Mouse (Mus musculus) ES-E14 (cell line): ENCODE data around the gene Hdac4. TPM values are rescaled to one million over a fixed set of nuclear protein-coding genes. Genes with fewer than 3 reads are reported as not detected.

ENCODE experiments used
- DNase-seq: peaks from one replicate; pipeline ENCODE4 v3.0.0-alpha.2; 2013; ENCODE audit warnings: low read depth, low spot score
- H3K27ac ChIP-seq: 2 replicates; pipeline ENCODE4 v1.5.1; 2012; ENCODE audit warnings: low read depth, mild to moderate bottlenecking, low read length, moderate library complexity, mixed read lengths; ENCODE audit not compliant: poor library complexity, insufficient read depth, severe bottlenecking
- H3K36me3 ChIP-seq: 2 replicates; pipeline ENCODE4 v1.6.1; 2012; ENCODE audit warnings: mild to moderate bottlenecking, low read length, moderate library complexity, mixed read lengths; ENCODE audit not compliant: control insufficient read depth, poor library complexity, insufficient read depth, severe bottlenecking
- H3K4me1 ChIP-seq, 2 experiments: fragments of 150-350 bp in 1 of 2; sonication (generic) in 1 of 2; 2 replicates each; pipeline ENCODE4 v1.6.1; 2012; ENCODE audit warnings: low read length in 2 of 2, mild to moderate bottlenecking in 1 of 2, mixed read lengths in 1 of 2; ENCODE audit not compliant: control insufficient read depth in 2 of 2, insufficient read depth in 2 of 2, poor library complexity in 1 of 2
- H3K4me3 ChIP-seq, 2 experiments: fragments of 150-350 bp in 1 of 2; sonication (generic) in 1 of 2; 2 replicates each; pipeline ENCODE4 v1.5.1; 2012; ENCODE audit warnings: low read length in 2 of 2, low read depth in 1 of 2, mild to moderate bottlenecking in 1 of 2, mixed read lengths in 1 of 2; ENCODE audit not compliant: insufficient read depth in 1 of 2, poor library complexity in 1 of 2, severe bottlenecking in 1 of 2
- H3K9ac ChIP-seq: 2 replicates; pipeline ENCODE4 v1.6.1; 2012; ENCODE audit warnings: low read depth, mild to moderate bottlenecking, low read length, mixed read lengths; ENCODE audit not compliant: poor library complexity, insufficient read depth, severe bottlenecking
- H3K9me3 ChIP-seq: fragments of 150-350 bp; sonication (generic); 2 replicates; pipeline ENCODE4 v1.6.1; 2012; ENCODE audit warnings: low read depth, mild to moderate bottlenecking, low read length; ENCODE audit not compliant: control insufficient read depth, insufficient read depth
- CHD2 ChIP-seq: IDR thresholded peaks from 2 replicates; pipeline ENCODE4 v1.6.1; 2014; ENCODE audit warnings: mild to moderate bottlenecking, low read depth, low read length, inconsistent platforms
- HCFC1 ChIP-seq: IDR thresholded peaks from 2 replicates; pipeline ENCODE4 v1.6.1; 2012; ENCODE audit warnings: low read length, inconsistent platforms, borderline replicate concordance; ENCODE audit not compliant: insufficient read depth
- MAFK ChIP-seq: IDR thresholded peaks from 2 replicates; pipeline ENCODE4 v1.6.1; 2014; ENCODE audit warnings: mild to moderate bottlenecking, low read depth, low read length, inconsistent platforms; ENCODE audit not compliant: insufficient read depth
- ZC3H11A ChIP-seq: IDR thresholded peaks from 2 replicates; pipeline ENCODE4 v1.6.1; 2012; ENCODE audit warnings: low read depth, mild to moderate bottlenecking, inconsistent platforms, low read length, borderline replicate concordance
- ZNF384 ChIP-seq: IDR thresholded peaks from 2 replicates; pipeline ENCODE4 v1.6.1; 2012; ENCODE audit warnings: low read depth, low read length, inconsistent platforms
- in situ Hi-C, 2 experiments: fragments of 600-800 bp; cut with MboI; formaldehyde crosslinking; loops; one replicate each; pipeline ENCODE4 v1.15.1; 2025; ENCODE audit warnings: low sequenced_read_pairs in 2 of 2, inconsistent platforms in 1 of 2; ENCODE audit not compliant: unreplicated experiment in 2 of 2
- total RNA-seq: library from RNA; depleted of rRNA; stranded (reverse); fragments of 300-350 nt; gene quantifications from 2 replicates; pipeline ENCODE4 v1.2.3, GENCODE M21; 2012

Gene Hdac4
- total RNA-seq, 1 experiment: 24.1 TPM

DNA sequence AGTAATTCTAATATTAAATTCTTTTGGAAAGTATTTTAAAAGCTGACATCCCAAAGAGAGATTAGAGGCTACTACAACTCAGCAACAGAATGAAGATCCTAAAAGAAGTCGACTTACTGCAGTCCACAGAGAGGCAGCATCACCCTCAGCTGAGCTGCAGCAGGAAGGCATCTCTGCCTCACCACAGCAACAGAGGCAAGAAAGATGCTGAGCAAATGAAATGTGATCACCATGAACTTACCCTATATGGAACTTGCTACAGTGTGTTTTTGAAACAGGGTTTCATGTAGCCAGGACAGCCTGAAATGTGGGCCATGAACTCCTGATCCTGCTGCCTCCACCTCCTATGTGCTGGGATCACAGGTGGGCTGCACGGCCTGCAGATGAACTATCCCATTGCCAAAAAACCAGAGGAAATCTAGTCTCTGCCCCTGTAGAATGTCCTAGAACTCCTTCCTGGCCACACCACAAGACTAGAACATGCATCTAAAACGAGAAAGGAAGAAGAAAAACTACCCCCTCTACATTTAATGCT is 98.4 kb downstream of the Hdac4 start:
- Histone ChIP-seq H3K27ac (no peak overlapping the region), H3K4me1 (no peaks in the 10 kb centered on the region), H3K9me3 (no peaks in the 10 kb centered on the region), H3K36me3 (no peaks in the 10 kb centered on the region; the same call in 1 of the 2 replicates), H3K4me3 (no peak overlapping the region), H3K9ac (no peak overlapping the region)
- TF ChIP-seq HCFC1 (no peak), CHD2 (no peak), ZNF384 (no peak), MAFK (no peak)
- no peak for DNase-seq
- in situ Hi-C loops: no loop called here

DNA sequence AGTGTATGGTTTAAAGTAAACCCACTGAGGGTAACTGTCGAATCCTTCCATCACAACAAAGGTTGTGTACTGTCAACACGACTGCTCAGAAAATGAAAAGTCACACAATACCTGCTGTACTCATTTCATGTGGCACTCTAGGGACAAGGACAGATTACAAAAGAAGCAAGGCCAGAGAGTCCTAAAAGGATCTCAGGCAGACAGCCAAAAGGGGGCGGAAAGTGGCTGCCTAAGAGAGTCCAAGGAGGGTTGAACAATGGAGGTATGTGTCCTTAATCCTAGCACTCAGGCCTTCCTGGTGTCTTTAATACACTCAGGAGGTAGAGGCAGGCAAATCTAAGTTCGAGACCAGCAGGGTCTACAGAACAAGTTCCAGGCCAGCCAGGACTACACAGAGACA is 103.2 kb downstream of the Hdac4 start:
- Histone ChIP-seq H3K4me3 (no peak overlapping the region), H3K4me1 (0 out of 4 replicates have a peak, but pooled peaks cover 0 to 2% of the 10 kb centered on the region in 2 experiments), H3K27ac (no peak overlapping the region), H3K9me3 (no peaks in the 10 kb centered on the region), H3K36me3 (no peaks in the 10 kb centered on the region; the same call in 1 of the 2 replicates), H3K9ac (no peak overlapping the region)
- in situ Hi-C loops: no loop called here
- DNase-seq: no peak
- TF ChIP-seq HCFC1: no peak
- no peak for TF ChIP-seq ZNF384
- no peak for TF ChIP-seq ZC3H11A
- TF ChIP-seq MAFK: no peak
- no peak for TF ChIP-seq CHD2

- H3K27ac ChIP-seq: no peak overlapping the region
- peaks cover 0 to 2% of the 10 kb centered on the region in 2 experiments; a peak in 1 of 4 replicates for H3K4me1 ChIP-seq
- DNase-seq: no peak
- in situ Hi-C loops: no loop called here
- TF ChIP-seq HCFC1 (no peak), MAFK (no peak), CHD2 (no peak), ZC3H11A (no peak), ZNF384 (no peak)
- H3K36me3 ChIP-seq: no peaks in the 10 kb centered on the region; the same call in 1 of the 2 replicates
- H3K9ac ChIP-seq: no peak overlapping the region
- no peak overlapping the region for H3K4me3 ChIP-seq
- no peaks in the 10 kb centered on the region for H3K9me3 ChIP-seq
These were observed 107.7 kb downstream of the Hdac4 start for GRCm38 (mm10) chr1:92087821-92088220.

DNA sequence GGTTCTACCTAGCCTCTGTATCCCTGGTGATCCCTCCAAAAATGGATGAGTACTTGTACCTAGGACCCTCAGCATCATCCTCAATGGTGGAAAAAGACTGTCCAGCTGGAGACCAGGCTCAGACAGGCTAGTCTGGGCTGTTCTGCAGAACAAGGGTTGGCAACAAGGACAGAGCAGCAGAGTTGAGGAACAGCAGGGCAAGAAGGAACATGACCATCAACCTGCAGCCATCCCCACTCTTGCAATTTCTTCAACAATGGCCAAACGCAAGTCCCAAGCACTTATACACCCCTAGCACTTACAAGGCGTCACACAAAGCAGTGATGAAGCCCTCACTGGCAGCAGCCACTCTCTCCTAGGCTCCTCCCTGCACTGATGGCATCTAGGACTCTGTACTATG is 108.2 kb downstream of the Hdac4 start:
- TF ChIP-seq ZNF384: no peak
- TF ChIP-seq CHD2: no peak
- no peak for TF ChIP-seq HCFC1
- no peak for TF ChIP-seq ZC3H11A
- TF ChIP-seq MAFK: no peak
- Histone ChIP-seq H3K9me3 (no peaks in the 10 kb centered on the region), H3K36me3 (no peaks in the 10 kb centered on the region; the same call in 1 of the 2 replicates), H3K9ac (no peak overlapping the region), H3K4me3 (no peak overlapping the region), H3K27ac (no peak overlapping the region), H3K4me1 (peaks cover 0 to 2% of the 10 kb centered on the region in 2 experiments; a peak in 1 of 4 replicates)
- in situ Hi-C loops: no loop called here
- DNase-seq: no peak

DNA sequence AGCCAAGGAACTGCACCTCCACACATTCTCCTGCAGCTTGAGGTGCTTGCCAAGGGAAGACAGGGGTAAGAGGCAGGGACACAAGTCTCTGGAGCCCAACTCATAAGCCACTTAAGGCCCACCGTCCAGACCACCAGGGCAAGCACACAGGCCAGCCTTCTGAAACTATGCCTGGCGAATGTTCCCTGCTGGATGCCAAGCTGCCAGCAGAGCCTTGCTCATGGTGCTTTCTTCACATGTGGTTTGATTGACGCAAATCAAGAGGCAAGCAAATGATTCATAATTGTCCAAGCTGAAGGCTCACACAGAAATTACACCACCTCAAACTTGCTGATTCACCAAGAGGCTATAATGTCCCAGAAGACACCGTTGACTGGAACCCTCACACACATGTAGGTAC is 108.7 kb downstream of the Hdac4 start:
- Histone ChIP-seq H3K9ac (no peak overlapping the region), H3K27ac (no peak overlapping the region), H3K4me3 (no peak overlapping the region), H3K4me1 (peaks cover 0 to 2% of the 10 kb centered on the region in 2 experiments; a peak in 1 of 4 replicates), H3K9me3 (no peaks in the 10 kb centered on the region), H3K36me3 (no peaks in the 10 kb centered on the region; the same call in 1 of the 2 replicates)
- DNase-seq: no peak
- in situ Hi-C loops: no loop called here
- TF ChIP-seq MAFK (no peak), HCFC1 (no peak), CHD2 (no peak), ZNF384 (no peak), ZC3H11A (no peak)
